Mouse (Mus musculus) adrenal gland, adult (tissue): ENCODE measurements around the gene Rbfox2.

Experiments
- DNase-seq, 2 experiments: peaks; one replicate each; pipeline ENCODE4 v3.0.0; 2022 to 2023; ENCODE audit warnings: low spot score in 1 of 2; ENCODE audit not compliant: inconsistent age in 2 of 2

The Rbfox2 gene

GRCm38 (mm10) chr15:77115456-77115855 lies 191.3 kb downstream of the Rbfox2 start:
- no peak for DNase-seq

GRCm38 (mm10) chr15:77113591-77113990 lies 193.2 kb downstream of the Rbfox2 start:
- no peak for DNase-seq

GRCm38 (mm10) chr15:77112378-77112777 lies 194.4 kb downstream of the Rbfox2 start:
- no peak for DNase-seq

- DNase-seq, result no peak
Observed at GRCm38 (mm10) chr15:77111924-77112323, 194.9 kb downstream of the Rbfox2 start.

GRCm38 (mm10) chr15:77110452-77110851 lies 196.4 kb downstream of the Rbfox2 start:
- no peak for DNase-seq

- DNase-seq, result no peak
Observed at GRCm38 (mm10) chr15:77107169-77107908, 199.5 kb downstream of the Rbfox2 start.

GRCm38 (mm10) chr15:77105273-77105672 lies 201.5 kb downstream of the Rbfox2 start:
- DNase-seq, result no peak

- peak in 1 of 2 experiments; percentile 74 for DNase-seq
Observed at GRCm38 (mm10) chr15:77104349-77105158, 202.2 kb downstream of the Rbfox2 start.

GRCm38 (mm10) chr15:77102685-77103084 lies 204.1 kb downstream of the Rbfox2 start:
- no peak for DNase-seq

- no peak for DNase-seq
Observed at GRCm38 (mm10) chr15:77099756-77100155, 207.0 kb downstream of the Rbfox2 start.

GRCm38 (mm10) chr15:77097358-77097757 lies 209.4 kb downstream of the Rbfox2 start:
- no peak for DNase-seq

- peak; percentile 79 to 91 for DNase-seq
Observed at GRCm38 (mm10) chr15:77095216-77095615, 211.6 kb downstream of the Rbfox2 start.

GRCm38 (mm10) chr15:77094431-77094830 lies 212.4 kb downstream of the Rbfox2 start:
- DNase-seq, result no peak

GRCm38 (mm10) chr15:77091394-77091793 lies 215.4 kb downstream of the Rbfox2 start:
- no peak for DNase-seq

- DNase-seq, result no peak
Observed at GRCm38 (mm10) chr15:77090531-77090930, 216.3 kb downstream of the Rbfox2 start.

GRCm38 (mm10) chr15:77089249-77089648 lies 217.6 kb downstream of the Rbfox2 start:
- DNase-seq, result no peak

- DNase-seq, result peak in 1 of 2 experiments; percentile 54
Observed at GRCm38 (mm10) chr15:77086488-77086887, 220.3 kb downstream of the Rbfox2 start.

GRCm38 (mm10) chr15:77085818-77086217 lies 221.0 kb downstream of the Rbfox2 start:
- DNase-seq, result peak; percentile 90 to 96

- DNase-seq, result peak; percentile 84 to 92
Observed at GRCm38 (mm10) chr15:77081454-77081853, 225.3 kb downstream of the Rbfox2 start.

GRCm38 (mm10) chr15:77080684-77081254 lies 226.0 kb downstream of the Rbfox2 start:
- DNase-seq, result peak; percentile 39 to 74

- DNase-seq, result peak; percentile 37 to 76
Observed at GRCm38 (mm10) chr15:77079890-77080361, 226.9 kb downstream of the Rbfox2 start.
